Mouse (Mus musculus) MEL-GATA-1-ER (cell line): ENCODE measurements at regions not wholly inside any gene's neighbourhood (a gene's known extent, or its start where the extent isn't known, plus 50 kb on each side); places are given as distances from the start of the nearest gene placed in this dataset.
"Not testable (repeated sequence)": the region's sequence is repeated elsewhere in the genome, so short reads cannot be mapped to it uniquely, and the experiment has no call there.

Experiments
- DNase-seq: peaks from one replicate; pipeline ENCODE4 v3.0.0-alpha.2; 2012; ENCODE audit warnings: low read depth; ENCODE audit errors: extremely low read depth

DNA sequence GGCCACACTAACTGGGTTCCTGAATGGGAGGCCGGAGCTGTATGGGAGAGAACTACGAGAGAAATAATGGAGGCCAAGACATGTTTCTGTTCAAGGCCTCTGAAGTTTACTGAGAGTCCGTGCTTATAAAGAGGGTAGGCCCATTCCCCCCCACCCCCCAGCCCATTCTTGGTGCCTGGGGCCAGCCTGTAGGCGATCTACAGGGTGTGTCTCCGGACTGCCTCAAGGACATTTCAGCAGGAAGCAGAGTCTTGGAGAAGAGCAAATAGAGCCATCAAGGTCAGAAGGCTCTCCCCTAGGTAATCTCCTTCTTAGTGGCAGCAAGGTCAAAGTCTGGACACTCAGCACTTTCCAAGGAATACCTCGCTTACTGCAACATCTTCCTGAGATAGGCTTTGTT lies 88.8 kb upstream of the Fam3c start:
- DNase-seq, result not testable (repeated sequence)

- DNase-seq, result no peak
Measured at GRCm38 (mm10) chr6:22444220-22444619, 88.2 kb upstream of the Fam3c start.

DNA sequence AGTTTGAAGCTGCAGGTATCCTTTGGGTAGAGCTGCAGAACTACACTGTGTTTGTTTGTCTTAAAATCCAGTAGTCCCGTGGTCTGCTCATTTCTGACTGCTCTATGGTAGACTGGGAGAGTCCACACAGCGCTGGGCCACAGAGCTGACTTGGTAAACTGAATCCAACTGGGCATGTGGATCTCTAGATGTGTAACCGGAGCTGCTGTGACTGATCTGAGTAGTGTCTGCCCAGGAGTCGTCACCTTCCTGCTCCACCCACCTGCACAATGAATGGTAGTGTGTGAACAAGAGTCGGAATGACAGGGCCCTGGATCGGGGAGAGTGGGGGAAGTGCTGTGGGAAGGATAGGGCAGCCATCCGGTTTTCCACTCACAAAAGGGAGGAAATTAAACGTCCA lies 87.5 kb upstream of the Fam3c start:
- DNase-seq, result no peak

- no peak for DNase-seq
Measured at GRCm38 (mm10) chr6:22443170-22443569, 87.1 kb upstream of the Fam3c start.

GRCm38 (mm10) chr6:22442591-22442990 lies 86.5 kb upstream of the Fam3c start:
- no peak for DNase-seq

GRCm38 (mm10) chr6:22439871-22440270 lies 83.8 kb upstream of the Fam3c start:
- no peak for DNase-seq

GRCm38 (mm10) chr6:22429026-22429425 lies 73.0 kb upstream of the Fam3c start:
- no peak for DNase-seq

- DNase-seq, result peak; percentile 21
Measured at GRCm38 (mm10) chr6:22424161-22424807, 68.2 kb upstream of the Fam3c start.

DNA sequence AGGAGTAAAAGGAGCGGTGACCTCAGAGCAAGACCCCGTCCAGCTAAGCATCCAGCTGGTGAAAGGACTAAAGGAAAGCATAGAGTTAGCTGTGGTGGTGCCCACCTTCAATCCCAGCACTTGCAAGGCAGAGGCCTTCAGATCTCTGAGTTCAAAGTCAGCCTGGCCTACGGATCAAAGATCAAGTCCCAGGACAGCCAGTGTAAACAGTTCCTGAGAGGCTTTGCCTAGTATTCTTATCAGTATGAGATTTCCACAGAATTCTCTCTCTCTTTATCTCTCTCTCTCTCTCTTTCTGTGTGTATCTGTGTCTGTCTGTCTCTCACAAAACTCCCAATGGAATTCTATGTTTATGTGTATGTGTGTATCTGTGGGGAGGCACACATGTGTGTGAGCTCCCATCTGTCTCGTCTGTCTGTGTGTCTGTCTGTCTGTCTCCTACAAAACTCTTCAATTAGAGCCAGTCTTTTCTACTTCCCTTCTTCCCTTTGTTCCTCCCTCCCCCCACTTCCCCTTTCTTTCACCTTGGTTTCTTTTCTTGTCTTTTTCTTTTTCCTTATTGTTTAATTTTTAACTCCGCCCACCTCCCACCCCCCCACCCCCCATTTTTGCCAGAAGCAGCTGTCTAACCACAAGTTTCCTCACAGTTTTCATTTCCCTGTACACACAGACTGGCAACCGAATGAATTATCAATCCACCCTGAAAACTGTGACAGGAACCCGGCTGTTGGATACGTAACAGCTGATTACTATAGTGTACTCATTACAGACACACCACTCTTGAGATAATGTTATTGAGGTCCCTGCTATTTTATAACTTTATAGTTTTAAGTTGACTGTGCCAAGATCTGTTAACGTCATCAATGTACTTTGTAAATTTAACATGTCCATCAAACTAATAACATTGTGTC lies 67.3 kb upstream of the Fam3c start:
- DNase-seq, result peak; percentile 64

DNA sequence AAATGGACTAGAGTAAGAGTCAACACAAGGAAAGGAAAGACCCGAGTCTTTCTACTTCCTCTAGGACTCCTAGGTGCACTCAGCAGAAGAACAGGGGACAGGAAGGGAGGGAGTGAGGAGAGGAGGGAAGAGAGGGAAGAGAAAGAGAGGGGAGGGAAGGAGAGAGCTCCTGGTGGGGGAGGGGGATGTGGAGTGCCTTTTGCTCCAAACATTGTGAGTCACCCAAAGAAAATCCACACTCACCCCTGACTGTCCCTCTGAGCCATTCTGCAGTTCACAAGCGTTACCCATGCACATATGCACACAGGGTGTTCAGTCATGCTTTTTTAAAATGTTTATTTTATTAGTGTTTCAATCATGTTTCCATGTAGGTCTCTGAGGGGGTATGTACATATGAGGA lies 65.5 kb upstream of the Fam3c start:
- no peak for DNase-seq

- no peak for DNase-seq
Measured at GRCm38 (mm10) chr6:22418279-22418678, 62.2 kb upstream of the Fam3c start.

DNA sequence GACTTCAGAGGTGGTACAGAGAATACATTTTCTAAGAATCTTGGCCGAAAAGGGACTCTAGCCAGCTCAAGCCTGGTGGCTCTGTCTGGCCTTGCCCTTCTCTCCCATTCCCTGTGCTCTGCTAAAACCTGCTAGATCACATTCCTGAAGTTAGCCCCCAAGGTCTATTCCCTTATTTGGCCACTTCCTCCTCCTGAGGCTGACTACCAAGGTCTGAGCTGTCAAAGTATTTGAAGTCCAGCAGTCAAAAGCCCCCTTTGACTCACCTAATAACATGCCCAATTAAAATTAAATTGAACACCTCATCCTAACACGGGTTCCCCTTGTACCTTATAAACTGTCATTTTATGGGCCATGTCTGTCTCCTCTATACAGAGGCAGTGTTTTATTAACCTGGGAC lies 61.1 kb upstream of the Fam3c start:
- no peak for DNase-seq

DNA sequence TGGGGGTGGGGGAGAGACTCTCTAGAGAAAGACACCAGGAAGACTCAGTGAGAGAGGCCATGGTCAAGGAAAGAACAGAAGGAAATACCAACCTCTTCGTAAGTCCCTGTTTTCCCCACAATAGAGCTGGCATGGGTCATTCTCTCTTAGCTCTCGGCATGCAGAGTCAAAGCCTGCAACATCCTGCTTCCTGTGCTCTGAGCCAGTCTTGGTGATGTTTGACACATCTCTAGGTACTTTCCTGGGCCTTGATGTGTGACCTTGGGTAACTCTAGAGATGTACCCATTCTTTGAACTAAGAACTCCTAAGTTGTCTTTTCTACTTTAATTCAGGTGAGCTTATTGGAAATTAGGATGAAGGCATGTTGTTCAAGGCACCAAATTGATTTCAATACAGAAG lies 55.8 kb upstream of the Fam3c start:
- no peak for DNase-seq

- no peak for DNase-seq
Measured at GRCm38 (mm10) chr6:22408808-22409589, 53.0 kb upstream of the Fam3c start.
